Mouse (Mus musculus) forebrain, embryonic 10.5 days (tissue): ENCODE measurements around the gene Crybb3. TPM values are rescaled to one million over a fixed set of nuclear protein-coding genes. Genes with fewer than 3 reads are reported as not detected.

Source experiments
- DNase-seq: peaks from one replicate; pipeline ENCODE4 v3.0.0-alpha.2; 2017; ENCODE audit warnings: low spot score; ENCODE audit errors: extremely low spot score
- H3K27ac ChIP-seq: fragments of 300-500 bp; sonication (generic); 2 replicates; pipeline ENCODE4 v1.5.1; 2016; ENCODE audit warnings: mild to moderate bottlenecking
- H3K27me3 ChIP-seq: fragments of 300-500 bp; sonication (generic); 2 replicates; pipeline ENCODE4 v1.6.1; 2016; ENCODE audit warnings: mild to moderate bottlenecking; ENCODE audit not compliant: poor library complexity, severe bottlenecking
- H3K36me3 ChIP-seq: fragments of 300-500 bp; sonication (generic); replicated peaks from 2 replicates; pipeline ENCODE4 v1.6.1; 2016; ENCODE audit warnings: mild to moderate bottlenecking, moderate library complexity
- H3K4me1 ChIP-seq: fragments of 300-500 bp; sonication (generic); 2 replicates; pipeline ENCODE4 v1.6.1; 2016
- H3K4me3 ChIP-seq: fragments of 300-500 bp; sonication (generic); 2 replicates; pipeline ENCODE4 v1.5.1; 2016; ENCODE audit warnings: mild to moderate bottlenecking, moderate library complexity
- H3K9me3 ChIP-seq: fragments of 300-500 bp; sonication (generic); 2 replicates; pipeline ENCODE4 v1.6.1; 2016; ENCODE audit warnings: mild to moderate bottlenecking, moderate library complexity
- WGBS: fragments of 180-500 bp; shearing (Covaris S2); methylation state at CpG from one replicate; pipeline ENCODE4 v1.1.7; 2016; 5-methylcytosine and 5-hydroxymethylcytosine counted together
- polyA plus RNA-seq: library from polyadenylated mRNA; unstranded; fragments of >200 nt; fragmentation: Nextera tagmentation; extraction: Ambion mirVana; gene quantifications from 2 replicates; pipeline ENCODE4 v1.2.1, GENCODE M21; 2016

Crybb3 gene
- polyA plus RNA-seq, 1 experiment from 2014 or later = 1.0 TPM

DNA sequence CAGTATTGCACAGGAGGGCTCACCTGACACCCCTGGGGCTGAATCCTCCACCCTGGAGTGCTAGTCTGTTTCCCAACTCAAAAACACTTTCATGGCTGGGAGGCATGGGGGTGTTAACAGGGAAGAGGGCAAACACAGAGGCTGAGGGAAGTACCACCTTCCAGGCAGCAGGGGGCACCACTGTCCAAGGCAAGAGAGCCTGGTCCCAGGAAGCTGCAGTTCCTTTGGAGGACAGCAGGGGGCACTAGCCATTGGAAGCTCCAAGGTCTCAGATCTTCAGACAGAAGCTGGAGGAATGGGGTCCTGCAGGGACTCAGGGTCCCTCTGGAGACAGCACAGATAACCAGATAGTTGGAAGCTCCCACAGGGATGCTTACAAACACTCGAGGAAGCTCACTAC, 18.2 kb upstream of the Crybb3 start:
- no peak overlapping the region for H3K27ac ChIP-seq
- no peaks in the 10 kb centered on the region for H3K27me3 ChIP-seq
- no peaks in the 10 kb centered on the region for H3K9me3 ChIP-seq
- no peak overlapping the region for H3K4me3 ChIP-seq
- peak; percentile 88 for DNase-seq
- 24% methylated on average over 1 of the region's 1 CpGs for WGBS
- peaks cover 27% of the 10 kb centered on the region for H3K36me3 ChIP-seq
- H3K4me1 ChIP-seq = peaks cover 19% of the 10 kb centered on the region

DNA sequence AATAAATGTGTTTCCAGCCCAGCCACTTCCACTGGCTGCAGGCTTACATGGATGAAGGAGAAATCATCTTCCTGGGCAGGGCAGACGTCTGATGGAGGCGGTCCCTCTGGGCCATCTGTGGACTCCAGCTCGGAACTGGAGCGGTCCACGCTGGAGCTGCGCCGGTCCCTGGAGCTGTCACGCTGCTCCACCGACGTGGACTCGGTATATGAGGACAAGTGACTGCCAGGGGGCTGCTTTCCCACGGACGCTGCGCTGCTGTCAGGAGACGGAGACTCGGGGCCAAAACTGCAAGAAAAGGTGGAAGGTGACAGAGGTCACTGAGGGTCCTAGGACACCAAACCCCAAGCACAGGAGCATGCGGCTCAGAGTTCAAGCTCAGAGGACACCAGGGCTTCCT, 16.2 kb upstream of the Crybb3 start:
- Histone ChIP-seq H3K27ac (no peak overlapping the region), H3K4me3 (no peak overlapping the region), H3K4me1 (peaks cover 13% of the 10 kb centered on the region), H3K27me3 (no peaks in the 10 kb centered on the region), H3K9me3 (no peaks in the 10 kb centered on the region), H3K36me3 (peaks cover 34% of the 10 kb centered on the region)
- DNase-seq = no peak
- WGBS = 91% methylated on average over 17 of the region's 17 CpGs

DNA sequence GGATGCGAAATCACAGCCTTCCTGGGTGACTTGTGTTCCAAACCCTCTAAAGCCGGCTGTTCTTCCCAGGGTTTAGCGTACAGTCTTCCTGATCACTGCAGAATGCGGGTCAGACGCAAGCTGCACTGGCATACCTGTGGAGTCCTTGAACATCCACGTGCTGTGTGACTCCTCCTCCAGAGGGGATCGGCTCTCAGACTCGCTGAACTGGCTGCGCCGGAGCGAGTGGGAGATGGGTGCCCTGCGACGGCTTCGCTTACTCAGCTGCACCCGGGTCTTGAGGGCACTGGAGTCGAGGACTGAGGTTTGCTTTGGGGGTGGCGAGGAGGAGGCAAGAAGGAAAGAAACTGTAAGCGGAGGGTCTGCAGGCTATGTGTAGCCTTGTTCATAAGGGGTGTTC, 14.1 kb upstream of the Crybb3 start:
- Histone ChIP-seq H3K4me3 (no peak overlapping the region), H3K36me3 (peaks cover 50% of the 10 kb centered on the region), H3K27me3 (no peaks in the 10 kb centered on the region), H3K9me3 (no peaks in the 10 kb centered on the region), H3K4me1 (no peaks in the 10 kb centered on the region), H3K27ac (no peak overlapping the region)
- WGBS = 93% methylated on average over 18 of the region's 18 CpGs
- DNase-seq = no peak

DNA sequence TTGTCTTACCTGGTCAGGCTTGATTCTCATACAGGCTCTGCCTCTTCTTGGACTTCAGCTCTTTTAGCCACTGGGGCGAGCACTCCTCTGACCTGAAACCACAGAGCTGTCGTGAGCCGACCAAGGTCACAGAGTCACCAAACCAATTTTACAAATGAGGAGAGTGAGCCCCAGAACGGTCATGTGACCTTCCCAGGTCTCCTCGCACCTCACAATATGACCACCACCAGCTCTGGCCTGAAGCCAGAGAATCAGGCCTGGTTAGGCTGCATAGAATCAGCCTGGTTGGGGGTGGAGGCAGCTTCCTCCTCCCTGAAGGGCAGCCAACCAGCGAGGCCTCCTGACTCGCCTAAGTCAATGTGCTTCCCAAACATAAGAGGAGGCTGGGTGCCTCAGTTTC, 11.0 kb upstream of the Crybb3 start:
- Histone ChIP-seq H3K9me3 (no peaks in the 10 kb centered on the region), H3K27ac (no peak overlapping the region), H3K4me3 (no peak overlapping the region), H3K4me1 (no peaks in the 10 kb centered on the region), H3K27me3 (no peaks in the 10 kb centered on the region), H3K36me3 (peaks cover 59% of the 10 kb centered on the region)
- WGBS = 81% methylated on average over 7 of the region's 7 CpGs
- no peak for DNase-seq

DNA sequence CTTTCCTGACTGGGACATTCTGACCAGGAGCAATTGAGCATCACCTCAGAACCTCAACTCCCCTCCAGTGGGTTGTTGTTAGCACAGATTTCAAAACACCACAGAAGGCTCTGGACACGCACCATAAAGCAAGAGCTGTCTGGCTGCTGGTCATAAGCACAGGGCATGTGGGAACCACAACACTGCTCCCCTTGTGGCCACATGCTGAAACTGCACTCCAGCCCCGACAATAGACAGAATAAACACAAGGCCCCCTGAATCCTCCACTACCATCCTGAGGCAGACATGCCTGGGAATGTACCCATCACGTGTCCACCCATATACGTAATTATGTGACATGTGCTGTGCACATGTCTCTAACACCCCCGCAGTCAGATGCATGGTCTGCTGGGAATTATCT, 9.8 kb upstream of the Crybb3 start:
- DNase-seq = peak; percentile 59
- no peak overlapping the region for H3K27ac ChIP-seq
- peaks cover 49% of the 10 kb centered on the region for H3K36me3 ChIP-seq
- H3K27me3 ChIP-seq = no peaks in the 10 kb centered on the region
- no peaks in the 10 kb centered on the region for H3K9me3 ChIP-seq
- 65% methylated on average over 5 of the region's 5 CpGs for WGBS
- no peak overlapping the region for H3K4me3 ChIP-seq
- H3K4me1 ChIP-seq = no peaks in the 10 kb centered on the region

DNA sequence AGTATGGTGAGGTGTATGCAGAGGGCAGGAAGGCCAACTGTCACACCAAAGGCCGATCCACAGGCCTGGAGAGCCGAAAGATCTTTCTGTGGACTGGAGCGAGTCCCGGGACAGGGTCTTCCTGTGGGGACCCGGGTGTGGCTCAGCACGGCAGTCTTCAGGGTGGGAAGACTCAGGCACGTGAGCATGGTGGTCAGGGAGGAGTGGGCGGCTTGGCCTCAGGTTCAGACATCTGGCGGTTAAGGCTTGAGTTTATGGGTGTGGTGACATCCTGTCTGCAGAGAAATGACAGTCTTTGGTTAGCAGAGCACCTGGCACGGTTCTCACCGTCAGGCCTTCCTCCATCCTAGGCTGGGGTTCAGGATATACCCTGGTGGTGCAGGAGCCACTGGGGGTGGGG, 9.4 kb upstream of the Crybb3 start:
- Histone ChIP-seq H3K27me3 (no peaks in the 10 kb centered on the region), H3K4me1 (no peaks in the 10 kb centered on the region), H3K4me3 (no peak overlapping the region), H3K36me3 (peaks cover 45% of the 10 kb centered on the region), H3K27ac (no peak overlapping the region), H3K9me3 (no peaks in the 10 kb centered on the region)
- WGBS = 91% methylated on average over 11 of the region's 11 CpGs
- DNase-seq = no peak

DNA sequence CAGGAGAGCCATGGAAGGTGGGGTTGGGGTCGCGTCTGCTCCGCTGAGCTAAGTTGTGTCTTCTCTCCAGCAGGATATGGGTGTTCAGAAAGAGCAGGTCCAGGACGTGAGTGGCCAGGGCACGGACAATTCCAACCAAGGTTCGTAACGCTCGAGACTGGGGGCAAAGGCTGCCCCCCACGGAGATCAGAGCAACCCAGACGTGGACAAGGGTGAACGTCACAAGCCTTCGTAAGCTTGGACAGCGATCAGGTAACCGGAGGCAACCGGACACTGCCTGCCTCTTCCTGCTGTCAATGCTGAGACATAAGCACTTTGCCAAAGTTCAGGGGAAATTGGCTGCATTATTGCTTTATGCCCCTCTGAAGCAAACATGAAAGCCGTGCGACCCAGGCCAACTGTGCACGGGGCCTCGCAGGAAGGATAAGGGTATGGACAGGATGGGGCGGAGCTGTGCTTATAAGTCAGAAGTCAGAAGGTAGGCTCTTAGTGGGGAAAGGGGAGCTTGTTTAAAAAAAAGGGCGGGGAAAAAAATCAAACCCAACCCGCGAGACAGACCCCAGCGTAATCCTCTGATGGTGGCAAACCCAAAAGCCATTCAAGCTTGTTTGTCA, 8.8 kb upstream of the Crybb3 start:
- WGBS = 93% methylated on average over 24 of the region's 24 CpGs
- H3K27ac ChIP-seq = no peak overlapping the region
- H3K9me3 ChIP-seq = no peaks in the 10 kb centered on the region
- no peaks in the 10 kb centered on the region for H3K27me3 ChIP-seq
- no peaks in the 10 kb centered on the region for H3K4me1 ChIP-seq
- no peak for DNase-seq
- H3K36me3 ChIP-seq = peaks cover 40% of the 10 kb centered on the region
- no peak overlapping the region for H3K4me3 ChIP-seq

DNA sequence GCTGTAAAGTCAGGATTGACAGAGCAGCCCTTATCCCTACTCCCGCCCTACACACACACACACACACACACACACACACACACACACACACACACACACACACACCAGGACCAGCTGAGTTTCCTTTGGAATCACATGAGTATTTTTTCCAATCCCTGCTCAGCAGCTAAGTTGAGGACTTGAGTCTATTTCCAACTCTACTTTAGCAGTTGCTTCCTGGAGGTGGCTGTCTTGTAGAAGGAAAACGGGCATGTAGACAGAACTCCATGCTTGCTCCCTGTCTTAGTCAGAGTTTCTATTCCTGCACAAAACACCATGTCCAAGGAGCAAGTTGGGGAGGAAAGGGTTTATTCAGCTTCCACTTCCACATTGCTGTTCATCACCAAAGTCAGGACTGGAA, 6.1 kb upstream of the Crybb3 start:
- Histone ChIP-seq H3K4me1 (no peaks in the 10 kb centered on the region; the same call in 1 of the 2 replicates), H3K4me3 (no peak overlapping the region), H3K9me3 (no peaks in the 10 kb centered on the region), H3K27ac (no peak overlapping the region), H3K27me3 (no peaks in the 10 kb centered on the region), H3K36me3 (peaks cover 27% of the 10 kb centered on the region)
- WGBS = 85% methylated on average over 2 of the region's 2 CpGs
- no peak for DNase-seq

DNA sequence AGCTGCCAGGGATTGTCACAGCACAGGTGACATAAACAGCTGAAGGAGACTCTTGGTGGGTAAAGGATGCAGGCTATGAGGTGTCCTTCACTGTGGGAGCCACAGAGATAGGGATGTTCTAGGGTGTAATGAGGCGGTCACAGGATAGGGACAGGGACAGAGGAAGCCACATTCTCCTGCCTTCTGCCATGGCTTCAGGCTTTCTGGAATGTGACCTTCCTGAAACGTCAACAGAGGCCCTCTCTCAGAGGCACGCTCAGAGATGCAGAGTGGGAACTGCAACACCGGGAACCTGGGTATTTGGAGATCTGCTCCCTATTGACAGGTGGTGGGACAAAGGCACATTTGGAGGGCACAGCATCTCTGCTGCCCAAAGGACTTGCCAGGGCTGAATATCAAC, 5.6 kb upstream of the Crybb3 start:
- Histone ChIP-seq H3K27me3 (no peaks in the 10 kb centered on the region), H3K4me1 (no peaks in the 10 kb centered on the region; the same call in 1 of the 2 replicates), H3K9me3 (no peaks in the 10 kb centered on the region), H3K4me3 (no peak overlapping the region), H3K36me3 (peaks cover 24% of the 10 kb centered on the region), H3K27ac (no peak overlapping the region)
- WGBS = 67% methylated on average over 4 of the region's 4 CpGs
- DNase-seq = no peak

DNA sequence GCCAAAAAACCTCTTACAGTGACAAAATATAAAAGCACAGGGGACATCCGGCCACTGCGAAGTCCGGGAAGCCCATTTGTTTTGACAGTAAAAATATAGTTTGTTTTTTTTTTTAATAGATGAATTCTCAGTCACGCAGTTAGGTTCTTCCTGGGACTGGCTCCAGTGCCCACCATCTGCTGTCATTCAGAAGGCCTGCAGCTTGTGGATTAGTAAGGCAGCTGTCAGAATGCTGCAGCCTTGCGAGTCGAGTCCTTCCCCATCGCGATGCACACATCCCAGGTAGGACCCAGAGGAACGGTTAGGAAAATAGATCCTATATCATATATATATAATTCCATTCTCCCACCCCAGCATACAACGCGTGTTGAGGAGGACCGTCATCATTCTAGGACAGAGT, 5.1 kb upstream of the Crybb3 start:
- Histone ChIP-seq H3K27ac (no peak overlapping the region), H3K27me3 (no peaks in the 10 kb centered on the region), H3K9me3 (no peaks in the 10 kb centered on the region), H3K4me3 (no peak overlapping the region), H3K4me1 (no peaks in the 10 kb centered on the region; the same call in 1 of the 2 replicates), H3K36me3 (peaks cover 21% of the 10 kb centered on the region)
- DNase-seq = no peak
- WGBS = 92% methylated on average over 12 of the region's 12 CpGs

DNA sequence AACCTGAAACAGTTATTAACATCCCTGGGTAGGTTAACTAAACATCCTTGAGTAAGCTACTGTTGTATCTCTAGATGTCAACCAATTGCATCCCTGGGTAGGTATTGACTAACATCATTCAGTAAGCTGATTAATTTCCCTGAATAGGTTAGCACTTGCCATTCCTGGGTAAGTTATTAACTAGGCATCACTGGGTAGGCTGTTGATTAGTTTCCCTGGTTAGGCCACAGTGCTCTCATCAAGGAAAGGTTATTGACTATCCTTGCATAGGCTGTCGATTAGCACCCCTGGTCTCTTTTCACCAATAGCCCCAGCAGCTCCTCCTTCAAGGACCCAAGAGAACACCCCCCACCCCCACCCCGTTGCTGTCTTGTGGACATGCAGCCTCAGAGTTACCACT, 4.5 kb upstream of the Crybb3 start:
- Histone ChIP-seq H3K9me3 (no peaks in the 10 kb centered on the region), H3K27me3 (no peaks in the 10 kb centered on the region), H3K4me1 (no peaks in the 10 kb centered on the region; the same call in 1 of the 2 replicates), H3K27ac (no peak overlapping the region), H3K4me3 (no peak overlapping the region), H3K36me3 (peaks cover 17% of the 10 kb centered on the region)
- DNase-seq = no peak
- WGBS = 74% methylated on average over 2 of the region's 2 CpGs

DNA sequence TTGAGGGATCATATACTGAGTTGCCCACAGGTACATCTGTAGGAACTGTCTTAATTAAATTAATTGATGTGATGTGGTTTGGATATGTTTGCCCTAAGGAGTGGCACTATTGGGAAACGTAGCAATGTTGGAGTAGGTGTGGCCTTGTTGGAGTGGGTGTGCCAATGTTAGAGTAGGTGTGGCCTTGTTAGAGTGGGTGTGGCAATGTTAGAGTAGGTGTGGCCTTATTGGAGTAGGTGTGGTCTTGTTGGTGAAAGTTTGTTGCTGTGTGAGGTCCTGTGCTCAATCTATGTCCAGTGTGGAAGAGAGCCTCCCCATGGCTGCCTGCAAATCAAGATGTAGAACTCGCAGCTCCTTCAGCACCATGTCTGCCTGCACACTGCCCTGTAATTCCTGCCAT, 2.9 kb upstream of the Crybb3 start:
- WGBS = 86% methylated on average over 2 of the region's 2 CpGs

DNA sequence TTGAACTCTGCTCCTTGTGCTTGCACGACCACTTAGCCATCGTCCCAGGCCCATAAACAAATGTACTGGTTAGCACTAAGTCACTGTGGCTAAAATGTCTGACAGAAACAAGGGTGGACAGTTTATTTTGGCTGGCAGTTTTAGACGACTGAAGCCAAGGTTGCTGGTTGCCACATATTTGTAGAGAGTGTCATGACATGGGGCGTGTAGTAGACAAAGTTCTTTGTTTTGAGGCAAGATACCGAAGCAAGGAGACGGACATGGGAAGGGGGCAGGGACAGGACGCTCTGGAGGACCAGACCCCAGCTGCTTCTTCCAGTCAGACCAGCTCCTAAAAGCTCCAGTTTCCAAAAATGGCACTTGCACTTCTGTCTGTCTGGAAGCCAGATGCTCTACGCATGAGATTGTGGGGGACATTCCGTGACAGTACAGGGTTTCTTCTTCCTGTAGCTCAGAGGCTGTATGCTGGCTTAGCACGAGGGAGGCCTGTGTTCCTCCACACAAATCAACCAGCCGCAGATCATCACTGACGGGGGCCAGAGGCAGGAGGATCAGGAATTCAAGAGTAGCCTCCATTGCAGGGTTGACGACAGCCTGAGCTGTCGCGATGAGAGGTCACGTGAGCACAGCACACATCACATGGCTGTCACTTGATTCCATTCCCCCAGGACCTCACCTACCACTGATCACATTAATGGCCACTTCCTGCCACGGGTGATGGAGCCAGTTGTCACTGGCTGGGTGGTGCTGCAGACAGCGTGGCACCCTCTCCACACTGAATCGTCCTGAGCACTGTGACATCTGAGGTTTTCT, 1.2 kb upstream of the Crybb3 start:
- Histone ChIP-seq H3K9me3 (no peaks in the 10 kb centered on the region), H3K4me3 (no peak overlapping the region), H3K27ac (no peak overlapping the region), H3K36me3 (no peaks in the 10 kb centered on the region), H3K4me1 (peaks cover 7% of the 10 kb centered on the region), H3K27me3 (no peaks in the 10 kb centered on the region; the same call in 1 of the 2 replicates)
- no peak for DNase-seq
- 81% methylated on average over 19 of the region's 19 CpGs for WGBS

More for the DNA sequence above, 2.9 kb upstream of the Crybb3 start:
- H3K27me3 ChIP-seq = no peaks in the 10 kb centered on the region
- H3K27ac ChIP-seq = no peak overlapping the region
- H3K9me3 ChIP-seq = no peaks in the 10 kb centered on the region
- H3K4me3 ChIP-seq = no peak overlapping the region
- peaks cover under 1% of the 10 kb centered on the region for H3K36me3 ChIP-seq
- no peak for DNase-seq
- H3K4me1 ChIP-seq = peaks cover 7% of the 10 kb centered on the region
